Comparison of ENCODE assay signal across 34 mouse cellular contexts in the genomic region with DNA sequence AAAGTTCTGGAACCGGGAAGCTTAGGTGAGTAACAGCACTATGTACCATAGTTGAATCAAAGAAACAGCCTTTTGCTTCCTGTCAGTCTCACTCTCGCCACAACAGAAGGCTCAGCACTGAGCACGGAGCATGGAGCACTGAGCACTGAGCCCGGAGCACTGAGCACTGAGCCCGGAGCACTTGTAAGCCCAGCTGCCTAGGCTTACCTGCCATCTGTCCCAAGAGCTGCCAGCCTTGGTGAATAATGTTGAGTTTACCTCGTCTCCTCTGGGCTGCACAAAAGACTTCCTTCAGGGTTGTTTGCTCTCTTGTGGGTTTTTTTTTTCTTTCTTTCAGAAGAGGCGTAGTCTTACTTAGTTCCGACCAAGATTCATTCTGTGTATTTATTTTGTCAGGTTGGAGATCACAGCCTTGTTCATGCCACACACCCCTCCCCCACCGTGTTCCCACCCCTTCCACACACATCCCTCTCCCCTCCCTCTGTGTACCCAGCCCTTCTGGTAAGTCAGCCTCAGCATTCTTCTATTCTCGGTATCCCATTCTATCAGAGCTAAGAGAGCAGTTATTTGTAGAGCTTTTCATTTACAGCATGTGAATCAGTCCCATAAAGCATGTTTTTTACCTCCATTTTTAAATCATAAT. TPM values are rescaled to one million over a fixed set of nuclear protein-coding genes. Genes with fewer than 3 reads are reported as not detected.
DNase-seq lines count a peak whose midpoint lies in the region; ATAC-seq and TF ChIP-seq lines count a peak whose summit lies in the region.
"Had no signal": no experiment of that assay in that cellular context is flagged by ENCODE, and none has a peak within 500 bp of the region (broad histone marks: within the 10 kb centered on the region; RNA-seq: fewer than 3 reads in every experiment).

No protein-coding gene starts in this region.

- H3K27ac ChIP-seq in lung, embryonic 14.5 days (ENCODE audit: low read depth), result no peak overlapping the region
- H3K27ac ChIP-seq in stomach, embryonic 16.5 days (ENCODE audit: low read length), result no peak overlapping the region
- H3K27ac ChIP-seq in intestine, embryonic 15.5 days, result no peak overlapping the region
- H3K27ac ChIP-seq: embryonic facial prominence, embryonic 13.5 days; forebrain, embryonic 10.5 days; forebrain, embryonic 13.5 days; gastrocnemius, adult 2 months; heart, embryonic 15.5 days; hindbrain, embryonic 10.5 days; hindbrain, embryonic 13.5 days had no signal

- H3K4me2 ChIP-seq in lung, embryonic 14.5 days, result no peak overlapping the region
- H3K4me2 ChIP-seq in stomach, embryonic 16.5 days (ENCODE audit: low read depth, low read length), result no peak overlapping the region
- no peak overlapping the region for H3K4me2 ChIP-seq in intestine, embryonic 15.5 days (replicated peaks)
- H3K4me2 ChIP-seq: embryonic facial prominence, embryonic 13.5 days; forebrain, embryonic 13.5 days; heart, embryonic 12.5 days; heart, embryonic 15.5 days; hindbrain, embryonic 13.5 days had no signal

- peak; percentile 78 for ATAC-seq in lung, embryonic 14.5 days (ENCODE audit: insufficient read depth)
- peak; percentile 82 for ATAC-seq in stomach, embryonic 16.5 days (ENCODE audit: insufficient read depth, low FRiP score)
- no peak for ATAC-seq in intestine, embryonic 15.5 days
- ATAC-seq: forebrain, embryonic 13.5 days; forebrain, embryonic 16.5 days; hindbrain, embryonic 16.5 days; Patski had no signal

- no peaks in the 10 kb centered on the region for H3K4me1 ChIP-seq in lung, embryonic 14.5 days (ENCODE audit: insufficient read depth)
- H3K4me1 ChIP-seq in stomach, embryonic 16.5 days (ENCODE audit: control insufficient read depth, insufficient read depth, low read length), result no peaks in the 10 kb centered on the region
- H3K4me1 ChIP-seq in intestine, embryonic 15.5 days (replicated peaks), result no peaks in the 10 kb centered on the region
- H3K4me1 ChIP-seq: embryonic facial prominence, embryonic 13.5 days; forebrain, embryonic 10.5 days; forebrain, embryonic 13.5 days; heart, embryonic 12.5 days; heart, embryonic 15.5 days; hindbrain, embryonic 10.5 days; hindbrain, embryonic 13.5 days had no signal

- no peaks in the 10 kb centered on the region for H3K36me3 ChIP-seq in lung, embryonic 14.5 days (ENCODE audit: insufficient read depth)
- no peaks in the 10 kb centered on the region for H3K36me3 ChIP-seq in stomach, embryonic 16.5 days (ENCODE audit: control insufficient read depth, insufficient read depth, low read length)
- H3K36me3 ChIP-seq in intestine, embryonic 15.5 days, result no peaks in the 10 kb centered on the region
- H3K36me3 ChIP-seq: embryonic facial prominence, embryonic 13.5 days; forebrain, embryonic 10.5 days; G1E; heart, embryonic 12.5 days; heart, embryonic 15.5 days; hindbrain, embryonic 10.5 days; hindbrain, embryonic 13.5 days had no signal

- DNase-seq in lung, embryonic 14.5 days, result peak; percentile 3
- no peak for DNase-seq in lung, postnatal 10 days
- DNase-seq in lung, postnatal 36 days, result peak; percentile 1
- no peak for DNase-seq in lung, postnatal 14 days
- DNase-seq in left cerebral cortex, postnatal 14 days (ENCODE audit: low spot score in 2 of 2), result no peak
- DNase-seq: adrenal gland, postnatal 10 days; adrenal gland, postnatal 36 days; B cell, adult 2 months; cerebellum, adult 11 months; cerebellum, adult 2 months; cerebellum, adult 9-11 months; cerebellum, postnatal 25 days; gastrocnemius, adult 2 months; gastrocnemius, postnatal 14 days; heart, adult 18-20 months; heart, postnatal 10 days; heart, postnatal 36 days had no signal

- no peaks in the 10 kb centered on the region for H3K9me3 ChIP-seq in lung, embryonic 14.5 days (ENCODE audit: low read depth, low read length)
- H3K9me3 ChIP-seq in stomach, embryonic 16.5 days (replicated peaks; ENCODE audit: control insufficient read depth, low read length), result no peaks in the 10 kb centered on the region
- no peaks in the 10 kb centered on the region for H3K9me3 ChIP-seq in intestine, embryonic 15.5 days
- H3K9me3 ChIP-seq: embryonic facial prominence, embryonic 13.5 days; forebrain, embryonic 10.5 days; forebrain, embryonic 13.5 days; heart, embryonic 12.5 days; heart, embryonic 15.5 days; hindbrain, embryonic 10.5 days; hindbrain, embryonic 13.5 days had no signal

- no peak for TF ChIP-seq CTCF in lung, embryonic 14.5 days (IDR thresholded peaks at IDR 0.05; ENCODE audit: low read depth)

- H3K27me3 ChIP-seq in lung, embryonic 14.5 days (ENCODE audit: insufficient read depth, low read length), result no peaks in the 10 kb centered on the region
- H3K27me3 ChIP-seq in stomach, embryonic 16.5 days (ENCODE audit: control insufficient read depth, insufficient read depth, low read length), result no peaks in the 10 kb centered on the region
- H3K27me3 ChIP-seq in intestine, embryonic 15.5 days (replicated peaks), result no peaks in the 10 kb centered on the region
- H3K27me3 ChIP-seq: CH12.LX; embryonic facial prominence, embryonic 13.5 days; forebrain, embryonic 13.5 days; heart, embryonic 12.5 days; heart, embryonic 15.5 days; hindbrain, embryonic 13.5 days; Patski had no signal

- H3K4me3 ChIP-seq in lung, embryonic 14.5 days (ENCODE audit: low read depth, low read length), result no peak overlapping the region
- H3K4me3 ChIP-seq in stomach, embryonic 16.5 days (replicated peaks; ENCODE audit: low read length), result no peak overlapping the region
- no peak overlapping the region for H3K4me3 ChIP-seq in intestine, embryonic 15.5 days (replicated peaks)
- H3K4me3 ChIP-seq: embryonic facial prominence, embryonic 13.5 days; forebrain, embryonic 10.5 days; forebrain, embryonic 13.5 days; gastrocnemius, adult 2 months; heart, embryonic 12.5 days; heart, embryonic 15.5 days; hindbrain, embryonic 10.5 days; hindbrain, embryonic 13.5 days had no signal

- H3K9ac ChIP-seq in lung, embryonic 14.5 days, result no peak overlapping the region
- H3K9ac ChIP-seq in stomach, embryonic 16.5 days (ENCODE audit: low read length), result no peak overlapping the region
- H3K9ac ChIP-seq in intestine, embryonic 15.5 days, result no peak overlapping the region
- H3K9ac ChIP-seq: embryonic facial prominence, embryonic 13.5 days; forebrain, embryonic 13.5 days; heart, embryonic 12.5 days; heart, embryonic 15.5 days; hindbrain, embryonic 13.5 days had no signal

- intact Hi-C loops in left cerebral cortex, postnatal 14 days (cut with DNase I), result no loop called here

- 42% methylated on average over 10 of the region's 10 CpGs for WGBS in lung, embryonic 14.5 days
- WGBS in stomach, embryonic 16.5 days, result 54% methylated on average over 10 of the region's 10 CpGs
- WGBS in intestine, embryonic 15.5 days, result 59% methylated on average over 10 of the region's 10 CpGs

RNA-seq across cellular contexts. Expression of gene Fmo9, which starts 20.7 kb away (rescaled TPM):
- not detected in 2 replicates for polyA plus RNA-seq in lung, embryonic 14.5 days (2014; fragmentation: Nextera tagmentation; extraction: Ambion mirVana)
- not detected in 2 replicates for polyA plus RNA-seq in stomach, embryonic 16.5 days (2015; fragmentation: Nextera tagmentation; extraction: Ambion mirVana)
- polyA plus RNA-seq in intestine, embryonic 15.5 days (2015; fragmentation: Nextera tagmentation; extraction: Ambion mirVana), result not detected in 2 replicates
- not detected for total RNA-seq in left cerebral cortex, postnatal 14 days (2021)
- total RNA-seq: adrenal gland, adult 18-20 months; adrenal gland, postnatal 10 days; adrenal gland, postnatal 36 days; CH12.LX; common myeloid progenitor, adult 5-6 weeks; G1E; gastrocnemius, adult 2 months; gastrocnemius, postnatal 14 days; gastrocnemius, postnatal 4 days; heart, adult 18-20 months; heart, postnatal 10 days; heart, postnatal 36 days had no signal
- polyA plus RNA-seq: cerebellum, adult 2 months; embryonic facial prominence, embryonic 13.5 days; forebrain, embryonic 10.5 days; forebrain, embryonic 13.5 days; forebrain, embryonic 16.5 days; G1E; heart, embryonic 12.5 days; heart, embryonic 15.5 days; hindbrain, embryonic 10.5 days; hindbrain, embryonic 13.5 days; hindbrain, embryonic 16.5 days; Patski had no signal

RNA-seq across cellular contexts. Expression of gene Gm4847, which starts 54.9 kb away (rescaled TPM):
- not detected in 2 replicates for polyA plus RNA-seq in lung, embryonic 14.5 days (2014; fragmentation: Nextera tagmentation; extraction: Ambion mirVana)
- not detected in 2 replicates for polyA plus RNA-seq in stomach, embryonic 16.5 days (2015; fragmentation: Nextera tagmentation; extraction: Ambion mirVana)
- polyA plus RNA-seq in intestine, embryonic 15.5 days (2015; fragmentation: Nextera tagmentation; extraction: Ambion mirVana), result not detected in 2 replicates
- under 1 TPM in 1 of 2 experiments, not detected in 1; 0.11 TPM for total RNA-seq in left cerebral cortex, postnatal 14 days (2021)
- total RNA-seq: adrenal gland, adult 18-20 months; adrenal gland, postnatal 10 days; adrenal gland, postnatal 36 days; CH12.LX; common myeloid progenitor, adult 5-6 weeks; G1E; gastrocnemius, adult 2 months; gastrocnemius, postnatal 14 days; gastrocnemius, postnatal 4 days; heart, adult 18-20 months; heart, postnatal 10 days; heart, postnatal 36 days had no signal
- polyA plus RNA-seq: cerebellum, adult 2 months; embryonic facial prominence, embryonic 13.5 days; forebrain, embryonic 10.5 days; forebrain, embryonic 13.5 days; forebrain, embryonic 16.5 days; G1E; heart, embryonic 12.5 days; heart, embryonic 15.5 days; hindbrain, embryonic 10.5 days; hindbrain, embryonic 13.5 days; hindbrain, embryonic 16.5 days; Patski had no signal

Comparison
In these comparisons a context has a peak if more than half of its experiments do, and no peak if none do; other contexts are left out.
1. DNase-seq: peak in lung, embryonic 14.5 days (single experiment) and lung, postnatal 36 days (single experiment); none in lung, postnatal 10 days (single experiment), lung, postnatal 14 days (single experiment) and left cerebral cortex, postnatal 14 days (0 of 2).